Mouse (Mus musculus): ENCODE measurements around the gene Actr6.

Actr6 gene

DNA sequence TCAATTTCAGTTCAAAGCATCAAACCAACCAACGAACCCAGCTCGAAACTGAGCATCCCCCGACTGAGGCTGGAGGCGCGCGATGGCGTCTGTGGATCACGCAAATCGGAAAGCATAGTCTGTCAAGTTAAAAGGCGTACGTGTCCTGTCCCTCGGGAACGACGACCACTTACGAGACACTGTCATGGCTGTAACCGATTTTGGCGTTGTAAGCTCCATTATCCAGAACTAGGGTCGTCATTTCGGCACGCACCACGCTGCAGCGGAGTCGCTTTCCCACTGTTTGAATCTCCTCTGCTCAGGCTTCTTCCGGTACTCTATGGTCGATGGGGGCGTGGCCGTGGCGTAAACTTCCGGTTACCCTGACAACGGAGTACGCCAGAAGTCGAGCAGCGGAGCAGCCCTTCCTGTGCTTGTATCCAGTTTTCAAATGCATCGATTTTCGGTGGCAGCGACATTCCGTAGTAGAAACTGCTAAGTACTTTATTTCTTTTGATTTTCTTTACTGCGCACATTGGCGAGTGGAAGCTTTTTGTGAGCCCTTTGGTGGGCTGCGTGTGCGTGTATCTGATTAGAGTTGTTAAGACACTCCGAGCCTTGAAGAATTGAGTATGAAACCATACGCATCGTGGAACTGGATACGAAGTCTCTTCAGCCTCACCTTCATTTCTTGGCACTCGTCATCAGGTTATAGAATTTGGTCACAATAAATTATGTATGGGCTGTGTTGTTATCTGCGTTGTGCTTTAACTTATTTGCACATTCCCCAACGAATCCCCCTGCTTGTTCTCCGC, at the start of gene Actr6:
Gene Actr6 (minus strand): TSS at position 295 of the 794 bp plus-strand sequence.
- ATAC-seq (ENCODE audit: insufficient number of reproducible peaks, low FRiP score, low TSS enrichment), result peak; percentile 99

GRCm38 (mm10) chr10:89776029-89776428, 43.9 kb upstream of the Actr6 start:
- no peak for ATAC-seq (ENCODE audit: insufficient number of reproducible peaks, low FRiP score, low TSS enrichment)

GRCm38 (mm10) chr10:89771894-89772293, 39.8 kb upstream of the Actr6 start:
- no peak for ATAC-seq (ENCODE audit: insufficient number of reproducible peaks, low FRiP score, low TSS enrichment)

GRCm38 (mm10) chr10:89769096-89769495, 37.0 kb upstream of the Actr6 start:
- ATAC-seq (ENCODE audit: insufficient number of reproducible peaks, low FRiP score, low TSS enrichment), result no peak

GRCm38 (mm10) chr10:89768352-89769020, 36.4 kb upstream of the Actr6 start:
- ATAC-seq (ENCODE audit: insufficient number of reproducible peaks, low FRiP score, low TSS enrichment), result no peak

DNA sequence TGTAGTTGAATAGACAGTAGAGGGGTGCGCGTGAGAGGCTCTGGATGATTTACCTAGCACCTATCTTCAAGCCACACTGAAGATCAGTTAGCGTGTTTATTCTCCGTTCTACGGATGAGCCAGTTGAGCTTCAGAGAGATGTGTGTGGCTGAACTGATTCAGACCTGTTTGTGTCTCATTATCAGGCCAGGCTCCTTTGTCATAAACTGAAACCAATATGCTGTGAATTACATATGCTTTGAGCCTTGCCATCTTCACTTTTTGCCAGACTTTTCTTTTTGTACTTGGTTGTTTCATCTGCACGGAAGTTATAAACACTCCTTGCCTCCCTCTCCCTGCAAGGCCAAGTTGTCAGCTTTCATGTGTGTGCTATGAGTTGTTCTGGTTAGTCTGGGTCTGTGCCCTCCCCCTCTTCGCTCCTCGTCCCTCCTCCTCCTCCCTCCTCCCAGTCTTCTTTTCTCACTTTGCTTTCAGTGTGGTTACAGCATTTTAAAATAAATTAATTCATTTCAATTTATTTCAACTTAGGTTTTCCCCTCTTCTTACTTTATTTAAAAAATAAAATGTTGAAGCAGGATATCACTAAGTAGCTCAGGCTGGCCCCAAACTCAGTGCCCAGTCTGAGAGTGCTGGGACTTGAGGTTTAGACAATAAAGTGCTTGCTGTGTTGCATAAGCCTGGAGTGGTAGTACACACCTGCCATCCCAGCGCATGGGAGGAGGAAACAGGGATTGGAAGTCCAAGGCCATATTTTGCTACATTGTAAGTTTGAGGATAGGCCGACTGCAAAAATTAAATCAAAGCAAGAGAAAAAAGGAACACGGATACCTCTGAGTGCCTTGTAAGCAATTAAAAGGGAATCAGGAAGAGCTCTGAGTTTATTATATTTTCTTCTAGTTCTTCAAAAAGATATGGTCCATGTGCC, 34.0 kb upstream of the Actr6 start:
- ATAC-seq (ENCODE audit: insufficient number of reproducible peaks, low FRiP score, low TSS enrichment), result no peak

DNA sequence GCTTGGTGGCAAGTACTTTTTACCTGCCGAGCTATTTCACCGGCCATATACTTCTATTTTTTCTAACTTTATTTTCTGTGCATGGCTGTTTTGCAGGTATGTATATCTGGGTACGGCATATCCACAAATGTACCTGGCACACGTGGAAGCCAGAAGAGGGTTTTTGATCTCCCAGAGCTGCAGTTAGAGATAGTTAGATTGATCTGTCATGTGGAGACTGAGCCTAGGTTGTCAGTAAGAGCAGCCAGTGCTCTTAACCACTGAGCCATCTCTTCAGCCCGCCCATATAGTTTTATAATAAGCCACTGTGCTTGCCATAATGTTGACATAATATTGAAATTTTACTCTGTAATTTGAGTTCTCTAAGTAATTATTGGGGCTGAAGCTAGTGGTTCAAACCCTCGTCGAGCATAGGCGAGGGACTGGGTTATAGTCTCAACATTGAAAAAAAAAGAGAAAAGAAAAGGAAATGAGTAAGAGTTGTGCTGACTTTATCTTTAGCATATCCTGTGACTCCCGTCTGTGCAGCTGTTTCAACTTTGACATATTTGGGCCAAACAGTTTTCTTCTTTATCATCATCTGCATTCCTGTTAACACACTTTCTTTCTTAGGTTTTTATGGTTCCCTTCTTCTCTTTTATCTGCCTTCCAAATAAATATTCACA, 32.5 kb upstream of the Actr6 start:
- ATAC-seq (ENCODE audit: insufficient number of reproducible peaks, low FRiP score, low TSS enrichment), result no peak

DNA sequence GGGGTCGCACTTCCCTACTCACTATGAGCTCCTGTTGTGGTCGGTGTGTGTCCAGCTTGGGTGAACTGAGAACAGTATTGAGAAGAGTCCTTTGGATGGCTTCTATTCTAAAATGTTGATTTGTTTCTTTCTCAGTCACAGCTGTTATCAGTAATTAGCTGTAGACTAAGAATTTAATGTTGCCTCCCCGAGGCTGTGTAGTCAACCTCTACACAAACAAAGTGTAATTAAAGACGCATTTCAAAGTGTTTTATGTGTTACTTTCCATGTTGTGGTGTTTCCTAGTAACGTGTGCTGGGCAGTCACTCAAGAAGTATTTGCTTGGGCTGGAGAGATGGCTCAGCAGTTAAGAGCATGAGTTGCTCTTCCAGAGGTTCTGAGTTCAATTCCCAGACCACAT, 28.7 kb upstream of the Actr6 start:
- no peak for ATAC-seq (ENCODE audit: insufficient number of reproducible peaks, low FRiP score, low TSS enrichment)

DNA sequence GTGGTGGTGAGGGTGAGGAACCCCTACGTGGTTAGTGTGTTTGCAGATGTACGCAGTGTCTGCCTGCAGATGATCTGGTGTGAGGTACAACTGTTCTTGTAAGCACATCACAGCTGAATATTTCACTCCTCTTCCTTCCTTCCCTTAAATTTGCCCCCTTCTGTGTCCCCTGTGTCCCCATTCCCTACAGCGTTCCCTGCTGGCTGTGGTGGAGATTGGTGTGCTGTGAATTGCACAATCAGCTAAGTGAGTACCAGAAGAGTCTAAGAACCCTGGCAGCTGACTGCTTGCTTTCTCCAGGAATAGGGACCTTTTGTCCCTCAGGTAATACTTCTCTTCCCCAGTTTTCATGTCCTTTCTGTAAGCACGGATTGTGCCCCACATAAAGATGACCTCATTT, 23.1 kb upstream of the Actr6 start:
- no peak for ATAC-seq (ENCODE audit: insufficient number of reproducible peaks, low FRiP score, low TSS enrichment)

DNA sequence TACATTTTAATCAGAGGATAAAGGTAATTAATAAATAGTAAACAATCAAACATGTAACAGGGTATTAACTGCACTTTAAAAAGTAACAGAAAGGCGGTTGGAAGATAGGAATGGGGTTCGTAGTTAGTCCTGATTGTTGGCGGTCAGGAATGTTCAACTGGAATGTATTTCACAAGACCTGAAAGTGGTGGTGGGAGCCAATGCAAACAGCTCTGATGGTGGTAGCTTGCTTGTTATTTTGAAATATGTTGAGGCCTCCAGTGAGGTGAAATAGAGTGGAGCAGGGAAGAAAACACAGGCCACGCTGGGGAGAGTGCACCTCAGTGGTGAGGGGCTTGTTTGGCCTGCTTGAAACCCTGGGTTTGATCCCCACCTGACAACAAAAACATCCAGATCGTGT, 19.0 kb upstream of the Actr6 start:
- ATAC-seq (ENCODE audit: insufficient number of reproducible peaks, low FRiP score, low TSS enrichment), result no peak

GRCm38 (mm10) chr10:89748619-89749018, 16.5 kb upstream of the Actr6 start:
- no peak for ATAC-seq (ENCODE audit: insufficient number of reproducible peaks, low FRiP score, low TSS enrichment)

- ATAC-seq (ENCODE audit: insufficient number of reproducible peaks, low FRiP score, low TSS enrichment), result no peak
Observed at GRCm38 (mm10) chr10:89747911-89748310, 15.8 kb upstream of the Actr6 start.

GRCm38 (mm10) chr10:89747221-89747905, 15.3 kb upstream of the Actr6 start:
- ATAC-seq (ENCODE audit: insufficient number of reproducible peaks, low FRiP score, low TSS enrichment), result no peak

- ATAC-seq (ENCODE audit: insufficient number of reproducible peaks, low FRiP score, low TSS enrichment), result no peak
Observed at GRCm38 (mm10) chr10:89746581-89746980, 14.5 kb upstream of the Actr6 start.

DNA sequence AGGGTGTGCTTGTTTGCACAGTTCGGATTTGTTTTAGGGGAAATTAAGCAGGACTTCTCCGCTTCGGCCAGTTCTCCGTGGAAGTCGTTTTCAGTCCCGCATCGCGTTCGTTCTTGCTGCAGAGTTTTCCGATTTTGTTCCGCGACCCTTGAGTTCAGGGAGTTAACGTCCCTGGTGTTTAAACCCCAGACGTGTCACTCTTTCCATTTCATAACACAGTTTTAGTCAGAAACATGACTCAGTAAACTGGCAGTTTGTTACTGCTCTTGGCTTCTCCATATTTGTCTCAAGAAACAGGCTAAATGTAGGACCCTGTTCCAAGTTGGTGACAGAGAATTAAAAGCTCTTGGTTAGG, 13.5 kb upstream of the Actr6 start:
- no peak for ATAC-seq (ENCODE audit: insufficient number of reproducible peaks, low FRiP score, low TSS enrichment)

DNA sequence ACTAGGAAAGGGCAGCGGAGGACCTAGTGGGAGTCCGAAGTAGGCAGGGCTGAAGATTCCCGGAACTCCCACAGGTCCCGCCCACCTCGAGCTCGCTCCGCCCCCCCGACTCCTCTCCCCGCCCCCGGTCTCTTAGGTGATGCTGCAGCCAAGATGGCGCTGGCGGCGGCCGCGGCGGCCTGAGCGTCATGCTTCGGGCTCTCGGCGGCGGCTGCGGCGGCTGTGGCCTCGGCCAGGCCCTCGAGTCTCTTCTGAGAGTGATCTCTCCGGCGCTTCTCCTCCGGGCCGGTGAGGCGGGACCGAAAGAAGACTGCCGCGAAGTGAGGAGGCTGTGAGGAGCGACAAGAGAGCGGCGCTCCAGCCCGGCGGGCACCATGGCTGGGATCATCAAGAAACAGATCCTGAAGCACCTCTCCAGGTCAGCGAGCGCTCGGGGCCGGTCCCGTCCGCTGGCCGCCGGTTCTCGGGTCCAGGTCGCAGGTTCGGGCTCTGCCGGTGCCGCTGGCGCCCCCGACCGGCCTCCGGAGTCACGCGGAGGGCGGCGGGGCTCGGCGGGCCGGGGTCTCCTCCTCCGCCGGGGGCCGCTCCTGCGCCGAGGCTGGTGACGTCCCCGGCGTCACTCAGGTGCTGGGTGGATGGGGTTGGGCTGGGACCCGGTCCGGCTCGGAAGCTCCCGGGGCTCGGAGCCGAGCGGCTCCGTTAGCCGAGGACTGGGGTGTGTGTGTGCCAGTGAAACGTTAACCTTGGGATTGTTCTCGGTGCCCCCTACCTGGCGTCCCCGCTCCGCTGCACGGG, 13.0 kb upstream of the Actr6 start, which contains the start of gene Uhrf1bp1l:
Gene Uhrf1bp1l (plus strand): TSS at position 121 of the 795 bp plus-strand sequence.
- ATAC-seq (ENCODE audit: insufficient number of reproducible peaks, low FRiP score, low TSS enrichment), result peak; percentile 85

- ATAC-seq (ENCODE audit: insufficient number of reproducible peaks, low FRiP score, low TSS enrichment), result no peak
Observed at GRCm38 (mm10) chr10:89744341-89744740, 12.2 kb upstream of the Actr6 start.

DNA sequence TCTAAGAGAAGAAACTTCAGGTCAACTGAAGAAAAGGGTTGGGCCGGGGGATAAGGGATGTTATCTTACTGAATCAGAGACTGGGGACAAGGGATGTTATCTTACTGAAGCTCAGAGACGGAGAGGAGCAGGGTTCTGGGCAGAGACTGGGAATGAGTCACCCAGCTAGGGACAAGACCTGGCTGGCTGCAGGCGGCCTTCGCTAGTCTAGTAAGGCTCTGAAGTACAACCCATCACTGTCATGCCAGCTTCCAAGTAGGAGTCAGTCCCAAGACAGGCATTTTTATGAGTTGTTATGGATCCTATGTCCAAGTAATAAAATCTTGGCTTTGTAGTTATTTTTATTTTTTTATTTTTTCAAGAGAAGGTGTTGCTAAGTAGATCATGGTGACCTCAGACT, 11.2 kb upstream of the Actr6 start:
- no peak for ATAC-seq (ENCODE audit: insufficient number of reproducible peaks, low FRiP score, low TSS enrichment)

DNA sequence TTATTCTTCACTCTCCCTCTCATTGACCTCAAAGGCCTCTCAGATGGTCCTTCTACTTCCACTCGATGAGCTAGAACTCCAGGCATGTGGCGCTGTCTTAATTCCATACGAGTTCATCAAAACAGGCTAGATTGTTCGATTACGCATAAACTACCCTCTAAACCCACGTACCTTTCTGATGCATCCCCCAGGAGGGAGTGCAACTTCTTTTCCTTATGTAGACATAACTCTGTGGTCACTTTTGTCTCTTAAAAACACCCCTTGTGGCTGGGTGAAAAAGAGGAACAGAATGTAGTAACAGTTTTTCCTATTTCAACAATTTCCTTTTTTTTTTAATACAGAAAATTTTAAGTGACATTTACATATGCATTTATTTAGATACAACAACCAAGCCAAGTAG, 8.9 kb upstream of the Actr6 start:
- ATAC-seq (ENCODE audit: insufficient number of reproducible peaks, low FRiP score, low TSS enrichment), result no peak
